Mouse (Mus musculus): ENCODE data around the gene Ankfn1.

The Ankfn1 gene

GRCm38 (mm10) chr11:89370941-89371340 lies 406.5 kb downstream of the Ankfn1 start:
- no peak for DNase-seq (ENCODE audit: low read depth, low spot score)

GRCm38 (mm10) chr11:89370373-89370772 lies 407.1 kb downstream of the Ankfn1 start:
- DNase-seq (ENCODE audit: low read depth, low spot score): no peak

GRCm38 (mm10) chr11:89363981-89364380 lies 413.5 kb downstream of the Ankfn1 start:
- DNase-seq (ENCODE audit: low read depth, low spot score): no peak

- DNase-seq (ENCODE audit: low read depth, low spot score): no peak
Measured at GRCm38 (mm10) chr11:89360895-89361294, 416.6 kb downstream of the Ankfn1 start.

- DNase-seq (ENCODE audit: low read depth, low spot score): no peak
Measured at GRCm38 (mm10) chr11:89358546-89358945, 418.9 kb downstream of the Ankfn1 start.

GRCm38 (mm10) chr11:89356479-89356878 lies 421.0 kb downstream of the Ankfn1 start:
- no peak for DNase-seq (ENCODE audit: low read depth, low spot score)

GRCm38 (mm10) chr11:89356018-89356417 lies 421.4 kb downstream of the Ankfn1 start:
- no peak for DNase-seq (ENCODE audit: low read depth, low spot score)

GRCm38 (mm10) chr11:89340238-89340637 lies 437.2 kb downstream of the Ankfn1 start:
- DNase-seq (ENCODE audit: low read depth, low spot score): peak; percentile 4

All from ES-CJ7 (cell line).